Mouse (Mus musculus) stomach, postnatal 0 days (tissue): ENCODE results near the gene Shc2. TPM values are rescaled to one million over a fixed set of nuclear protein-coding genes. Genes with fewer than 3 reads are reported as not detected.

Experiments
- ATAC-seq: fragments of 200-750 bp; cut with Nextera tagmentation; 2 replicates; pipeline ENCODE4 v1.8.0; 2017; ENCODE audit not compliant: low FRiP score, low TSS enrichment
- DNase-seq: peaks from one replicate; pipeline ENCODE4 v3.0.0-alpha.2; 2016; ENCODE audit warnings: low spot score
- H3K27ac ChIP-seq: fragments of 300-500 bp; sonication (generic); replicated peaks from 2 replicates; pipeline ENCODE4 v1.5.1; 2014; ENCODE audit warnings: mild to moderate bottlenecking, control low read depth
- H3K27me3 ChIP-seq: fragments of 300-500 bp; sonication (generic); 2 replicates; pipeline ENCODE4 v1.6.1; 2014; ENCODE audit warnings: low read length; ENCODE audit not compliant: control insufficient read depth, insufficient read depth
- H3K36me3 ChIP-seq: fragments of 300-500 bp; sonication (generic); 2 replicates; pipeline ENCODE4 v1.6.1; 2014; ENCODE audit warnings: low read length, mixed read lengths; ENCODE audit not compliant: control insufficient read depth, insufficient read depth
- H3K4me1 ChIP-seq: fragments of 300-500 bp; sonication (generic); replicated peaks from 2 replicates; pipeline ENCODE4 v1.6.1; 2014; ENCODE audit warnings: antibody characterized with exemption; ENCODE audit not compliant: control insufficient read depth, insufficient read depth
- H3K4me2 ChIP-seq: fragments of 300-500 bp; sonication (generic); replicated peaks from 2 replicates; pipeline ENCODE4 v1.6.1; 2014; ENCODE audit warnings: low read depth, mild to moderate bottlenecking, control low read depth, moderate library complexity
- H3K4me3 ChIP-seq: fragments of 300-500 bp; sonication (generic); 2 replicates; pipeline ENCODE4 v1.5.1; 2014; ENCODE audit warnings: low read depth, low read length, control low read depth
- H3K9ac ChIP-seq: fragments of 300-500 bp; sonication (generic); 2 replicates; pipeline ENCODE4 v1.6.1; 2014; ENCODE audit warnings: mild to moderate bottlenecking, low read length, control low read depth, mixed read lengths
- H3K9me3 ChIP-seq: fragments of 300-500 bp; sonication (generic); 2 replicates; pipeline ENCODE4 v1.6.1; 2016; ENCODE audit warnings: low read length; ENCODE audit not compliant: control insufficient read depth
- CTCF ChIP-seq: IDR thresholded peaks from 2 replicates; pipeline ENCODE4 v1.5.1; 2016; ENCODE audit warnings: antibody characterized with exemption, low read depth, mild to moderate bottlenecking, moderate library complexity
- EP300 ChIP-seq: optimal IDR thresholded peaks from 2 replicates; pipeline ENCODE3; 2016; ENCODE audit warnings: antibody characterized with exemption
- WGBS: fragments of 180-500 bp; shearing (Covaris S2); extraction: QIAGEN DNeasy Blood & Tissue Kit; methylation state at CpG from one replicate; pipeline ENCODE4 v1.1.7; 2014; 5-methylcytosine and 5-hydroxymethylcytosine counted together
- polyA plus RNA-seq: library from polyadenylated mRNA; unstranded; fragments of >200 nt; fragmentation: Nextera tagmentation; extraction: Ambion mirVana; gene quantifications from 2 replicates; pipeline ENCODE4 v1.2.1, GENCODE M21; 2015

The Shc2 gene
- polyA plus RNA-seq, 1 experiment from 2014 or later = 2.7 TPM

DNA sequence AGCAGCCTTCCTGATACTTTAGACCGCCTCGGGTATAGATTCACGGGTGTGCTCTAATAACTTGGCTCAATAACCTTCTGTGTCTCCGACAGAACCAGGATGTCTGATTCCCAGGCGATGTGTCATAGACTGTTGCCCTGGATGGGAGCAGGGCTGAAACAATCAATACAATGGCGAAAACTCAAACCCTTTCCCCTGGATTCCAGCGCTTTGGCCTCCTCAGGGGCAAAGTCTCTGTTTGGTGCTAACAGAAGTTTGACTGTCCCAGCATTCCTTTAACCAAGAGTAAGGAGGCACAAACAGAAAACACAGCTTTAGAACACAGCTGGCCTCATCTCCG, 42.2 kb downstream of the Shc2 start:
- Histone ChIP-seq H3K4me3 (no peak overlapping the region), H3K4me2 (no peak overlapping the region), H3K27ac (no peak overlapping the region), H3K9me3 (no peaks in the 10 kb centered on the region), H3K9ac (no peak overlapping the region), H3K36me3 (no peaks in the 10 kb centered on the region), H3K4me1 (no peaks in the 10 kb centered on the region), H3K27me3 (no peaks in the 10 kb centered on the region)
- DNase-seq = no peak
- TF ChIP-seq EP300 (no peak), CTCF (no peak)
- ATAC-seq = no peak; the same call in 1 of the 2 replicates
- 49% methylated on average over 8 of the region's 8 CpGs for WGBS

DNA sequence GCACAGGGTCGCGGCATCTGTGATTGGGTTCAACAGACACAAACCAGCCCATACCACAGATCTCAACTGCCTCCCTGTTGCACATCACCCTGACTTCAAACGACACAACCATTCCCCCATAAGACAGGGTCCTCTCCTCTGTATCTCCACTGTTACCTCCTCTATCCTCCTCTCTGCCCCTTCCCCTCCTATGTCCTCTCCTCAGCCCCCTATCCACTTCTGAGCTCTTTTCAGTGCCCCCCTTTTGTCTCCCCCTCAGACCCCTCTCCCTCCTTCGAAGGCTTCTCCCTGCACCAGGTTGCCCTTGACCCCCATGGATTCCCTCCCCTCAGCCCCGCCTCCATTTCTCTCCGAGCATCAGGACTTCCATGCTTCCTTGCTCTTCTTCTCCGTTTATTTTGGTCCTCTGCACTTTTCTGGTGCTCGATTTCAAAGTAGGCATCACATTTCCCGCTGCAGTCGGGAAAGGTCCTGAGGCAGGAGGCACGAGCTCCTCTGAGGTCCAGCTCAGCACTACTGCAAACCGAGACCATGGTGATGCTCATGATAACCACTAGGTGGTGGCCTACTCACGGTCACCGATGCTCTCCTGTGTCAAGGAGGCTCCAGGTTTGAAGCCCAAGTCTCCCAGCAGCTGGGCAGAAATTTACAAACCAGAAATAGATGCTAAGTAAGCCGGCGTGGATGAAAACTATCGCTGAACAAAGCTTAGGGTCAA, 42.7 kb downstream of the Shc2 start:
- ATAC-seq (peak; percentile 91), DNase-seq (peak; percentile 62)
- Histone ChIP-seq H3K27ac (no peak overlapping the region), H3K9me3 (no peaks in the 10 kb centered on the region), H3K4me3 (no peak overlapping the region), H3K9ac (no peak overlapping the region), H3K4me2 (no peak overlapping the region), H3K27me3 (no peaks in the 10 kb centered on the region), H3K36me3 (no peaks in the 10 kb centered on the region), H3K4me1 (no peaks in the 10 kb centered on the region)
- peak; percentile 95 for TF ChIP-seq CTCF
- TF ChIP-seq EP300 = no peak
- 14% methylated on average over 17 of the region's 17 CpGs for WGBS

DNA sequence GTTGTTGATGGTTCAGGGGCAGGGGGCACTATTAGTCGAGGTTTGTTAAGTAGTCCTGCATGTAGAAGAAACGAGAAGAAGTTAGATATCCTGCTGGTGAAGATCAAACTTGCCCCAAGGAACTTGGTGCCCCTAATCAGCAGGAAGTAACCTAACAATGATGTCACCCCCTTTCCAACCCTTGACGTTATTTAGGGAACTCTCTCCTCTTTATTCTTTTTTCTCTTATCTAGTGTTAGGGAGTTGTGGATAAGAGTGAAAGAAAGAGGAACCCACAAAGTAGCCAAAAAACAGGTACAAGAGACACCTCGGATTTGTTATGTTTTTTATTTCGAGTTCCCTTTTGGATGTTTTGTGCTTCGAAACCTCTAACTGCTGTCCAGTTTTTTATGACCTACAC, 43.6 kb downstream of the Shc2 start:
- Histone ChIP-seq H3K27ac (no peak overlapping the region), H3K27me3 (no peaks in the 10 kb centered on the region), H3K36me3 (no peaks in the 10 kb centered on the region), H3K9me3 (no peaks in the 10 kb centered on the region), H3K4me2 (no peak overlapping the region), H3K4me1 (no peaks in the 10 kb centered on the region), H3K9ac (no peak overlapping the region), H3K4me3 (no peak overlapping the region)
- DNase-seq = no peak
- 42% methylated on average over 6 of the region's 6 CpGs for WGBS
- TF ChIP-seq EP300 = no peak
- TF ChIP-seq CTCF = no peak
- ATAC-seq = no peak

DNA sequence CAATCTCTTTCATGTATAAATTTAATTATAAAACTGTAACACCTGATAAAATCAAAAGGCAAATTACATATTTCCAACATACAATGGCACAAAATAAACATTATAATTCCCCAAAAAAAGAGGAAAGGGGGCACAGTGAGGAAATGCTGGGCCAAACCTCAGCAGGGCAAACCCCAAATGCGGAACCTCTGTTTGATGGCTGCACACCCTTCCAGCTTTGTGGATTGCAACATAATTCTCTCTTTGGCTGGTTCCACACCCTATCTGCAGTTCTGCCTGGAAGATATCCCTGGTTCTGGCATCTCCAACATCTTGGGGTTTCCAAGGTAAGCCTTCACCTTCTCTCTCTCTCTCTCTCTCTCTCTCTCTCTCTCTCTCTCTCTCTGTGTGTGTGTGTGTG, 47.0 kb downstream of the Shc2 start:
- DNase-seq (no peak), ATAC-seq (no peak)
- no peaks in the 10 kb centered on the region for H3K27me3 ChIP-seq
- H3K4me1 ChIP-seq = no peaks in the 10 kb centered on the region
- WGBS = 86% methylated on average over 1 of the region's 1 CpGs
- TF ChIP-seq CTCF = no peak
- TF ChIP-seq EP300 = no peak
- no peak overlapping the region for H3K4me2 ChIP-seq
- no peak overlapping the region for H3K27ac ChIP-seq
- H3K9ac ChIP-seq = no peak overlapping the region
- H3K36me3 ChIP-seq = no peaks in the 10 kb centered on the region
- no peaks in the 10 kb centered on the region for H3K9me3 ChIP-seq
- no peak overlapping the region for H3K4me3 ChIP-seq

DNA sequence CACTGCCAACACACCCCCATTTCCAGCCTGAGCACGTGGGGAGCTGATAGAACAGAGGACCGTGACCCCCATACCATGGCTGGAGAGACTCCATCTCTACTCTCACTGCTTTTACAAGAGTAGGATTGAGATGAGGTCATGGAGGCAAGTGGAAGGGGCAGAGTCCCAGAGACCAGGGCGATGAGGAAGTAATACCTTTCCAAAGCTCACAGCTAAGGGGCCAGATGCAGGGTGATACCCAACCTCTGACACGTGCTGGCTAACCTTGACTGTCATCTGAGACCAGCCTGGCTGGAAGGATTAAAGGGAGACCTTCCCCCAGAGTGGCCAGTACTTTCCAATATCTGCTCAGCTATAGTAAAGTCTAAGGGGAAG, 50.0 kb downstream of the Shc2 start:
- Histone ChIP-seq H3K27ac (no peak overlapping the region), H3K27me3 (no peaks in the 10 kb centered on the region), H3K4me2 (no peak overlapping the region), H3K9ac (no peak overlapping the region), H3K36me3 (no peaks in the 10 kb centered on the region), H3K4me3 (no peak overlapping the region), H3K4me1 (no peaks in the 10 kb centered on the region), H3K9me3 (no peaks in the 10 kb centered on the region)
- no peak for TF ChIP-seq EP300
- ATAC-seq (no peak), DNase-seq (no peak)
- WGBS = 62% methylated on average over 4 of the region's 4 CpGs

DNA sequence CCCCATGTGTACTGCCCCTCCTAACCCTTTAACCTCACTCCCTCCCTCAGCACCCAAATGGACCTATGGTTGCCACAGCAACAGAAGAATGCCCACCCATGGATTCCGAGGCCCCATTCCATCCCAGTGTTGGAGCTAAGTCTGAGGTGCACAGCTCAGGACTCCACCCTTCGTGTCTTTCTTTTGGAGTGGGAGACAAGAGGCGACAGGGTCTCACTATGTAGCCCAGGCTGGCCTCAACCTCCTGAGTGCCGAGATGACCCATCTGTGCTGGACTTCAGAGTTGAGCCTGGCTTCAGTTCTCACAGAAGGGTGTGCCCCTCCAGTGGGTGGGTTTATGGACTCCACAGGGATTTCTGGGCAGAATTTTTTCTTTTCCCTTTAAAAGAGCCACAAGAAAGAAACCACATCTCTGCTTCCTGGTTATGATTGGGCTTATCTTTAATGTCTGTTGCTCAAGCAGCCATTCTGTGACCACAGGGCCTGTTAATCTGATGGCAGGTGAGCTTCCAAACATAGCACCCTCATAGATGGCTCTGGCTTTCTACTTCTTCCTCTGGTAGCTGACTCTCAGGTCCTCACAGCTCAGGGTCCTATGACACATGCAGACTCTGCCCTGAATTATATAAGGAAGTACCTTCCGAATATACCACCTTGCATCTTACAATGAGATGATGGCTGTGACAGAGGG, 50.5 kb downstream of the Shc2 start, which contains the start of gene Theg:
TSS of gene Theg (minus strand) at position 271 of the 691 bp plus-strand sequence.
- TF ChIP-seq CTCF (no peak), EP300 (no peak)
- Histone ChIP-seq H3K4me3 (no peak within 1 kb of the TSS), H3K4me2 (no peak within 1 kb of the TSS), H3K27me3 (no peaks in the 10 kb centered on the region), H3K9ac (no peak within 1 kb of the TSS), H3K9me3 (no peaks in the 10 kb centered on the region), H3K36me3 (no peaks in the 10 kb centered on the region), H3K27ac (no peak within 1 kb of the TSS), H3K4me1 (no peaks in the 10 kb centered on the region)
- DNase-seq (no peak), ATAC-seq (no peak)
- WGBS = 70% methylated on average over 5 of the region's 5 CpGs
